Mouse (Mus musculus) c-Kit-negative CD71-positive TER-119-positive erythroid progenitor cells, embryonic 14.5 days (primary cell): ENCODE results near the gene Trir.

Experiments
- DNase-seq: peaks from one replicate; pipeline ENCODE4 v3.0.0-alpha.2; 2013; ENCODE audit warnings: low read depth, low spot score

Trir gene

GRCm38 (mm10) chr8:84994375-84994774 is 32.2 kb upstream of the Trir start:
- no peak for DNase-seq

GRCm38 (mm10) chr8:84995680-84996079 is 30.9 kb upstream of the Trir start:
- no peak for DNase-seq

- DNase-seq = no peak
Observed at GRCm38 (mm10) chr8:84996978-84997377, 29.6 kb upstream of the Trir start.

GRCm38 (mm10) chr8:84997649-84998295 is 28.9 kb upstream of the Trir start:
- DNase-seq = peak; percentile 65

- DNase-seq = no peak
Observed at GRCm38 (mm10) chr8:85007686-85008085, 18.9 kb upstream of the Trir start.

- no peak for DNase-seq
Observed at GRCm38 (mm10) chr8:85011242-85011641, 15.4 kb upstream of the Trir start.

- DNase-seq = no peak
Observed at GRCm38 (mm10) chr8:85013230-85013840, 13.3 kb upstream of the Trir start.

GRCm38 (mm10) chr8:85014431-85014830 is 12.2 kb upstream of the Trir start, which contains the start of gene Best2:
TSS of gene Best2 (minus strand) at chr8:85014531.
- DNase-seq = no peak

- DNase-seq = no peak
Observed at GRCm38 (mm10) chr8:85016724-85017123, 9.9 kb upstream of the Trir start.

- DNase-seq = no peak
Observed at GRCm38 (mm10) chr8:85017209-85017608, 9.4 kb upstream of the Trir start.

- DNase-seq = no peak
Observed at GRCm38 (mm10) chr8:85021514-85022055, 5.0 kb upstream of the Trir start.

GRCm38 (mm10) chr8:85023846-85024245 is 2.8 kb upstream of the Trir start:
- DNase-seq = no peak

GRCm38 (mm10) chr8:85025098-85025932 is 1.3 kb upstream of the Trir start, which contains the start of gene Asna1:
TSS of gene Asna1 (minus strand) at chr8:85025281.
- peak; percentile 87 for DNase-seq

- peak; percentile 32 for DNase-seq
Observed at GRCm38 (mm10) chr8:85027516-85027855, 863 bp downstream of the Trir start.

- no peak for DNase-seq
Observed at GRCm38 (mm10) chr8:85027922-85028321, 1.3 kb downstream of the Trir start.

- no peak for DNase-seq
Observed at GRCm38 (mm10) chr8:85029271-85029670, 2.6 kb downstream of the Trir start.

GRCm38 (mm10) chr8:85032622-85033311 is 6.1 kb downstream of the Trir start:
- no peak for DNase-seq

- DNase-seq = no peak
Observed at GRCm38 (mm10) chr8:85033867-85034266, 7.2 kb downstream of the Trir start.

- DNase-seq = peak; percentile 54
Observed at GRCm38 (mm10) chr8:85034764-85035163, 8.1 kb downstream of the Trir start.

GRCm38 (mm10) chr8:85035165-85035727 is 8.6 kb downstream of the Trir start:
- peak; percentile 22 for DNase-seq

GRCm38 (mm10) chr8:85035728-85036310 is 9.2 kb downstream of the Trir start:
- DNase-seq = peak; percentile 19
